In genomic region chr3:143100810-143101645, GRCm38 (mm10) we compare ENCODE assay signal across 8 mouse cellular contexts.
DNase-seq lines count a peak whose midpoint lies in the region; ATAC-seq and TF ChIP-seq lines count a peak whose summit lies in the region.

No protein-coding gene starts in this region.

- peak; percentile 87 for ATAC-seq in forebrain, embryonic 11.5 days (replicated peaks; ENCODE audit: low FRiP score)
- no peak; the same call in 1 of the 2 replicates for ATAC-seq in intestine, postnatal 0 days
- peak; percentile 52 for ATAC-seq in megakaryocyte, adult 5-6 weeks (ENCODE audit: poor library complexity, severe bottlenecking)

- peak overlapping the region; percentile 70 for H3K4me3 ChIP-seq in heart, embryonic 10.5 days
- H3K4me3 ChIP-seq in forebrain, embryonic 11.5 days (ENCODE audit: low read depth, low read length), result peak overlapping the region; percentile 40
- H3K4me3 ChIP-seq in intestine, postnatal 0 days (ENCODE audit: low read depth, low read length), result peak overlapping the region; percentile 45
- H3K4me3 ChIP-seq in small intestine, adult 2 months (ENCODE audit: low read depth, low read length), result peak overlapping the region; percentile 60

- TF ChIP-seq CTCF in intestine, postnatal 0 days (IDR thresholded peaks at IDR 0.05; ENCODE audit: low read depth), result no peak
- no peak for TF ChIP-seq CTCF in small intestine, adult 2 months (IDR thresholded peaks at IDR 0.05; ENCODE audit: extremely low read depth, insufficient read length, insufficient replicate concordance, low read depth, low read length)

- H3K9me3 ChIP-seq in heart, embryonic 10.5 days, result no peaks in the 10 kb centered on the region
- H3K9me3 ChIP-seq in forebrain, embryonic 11.5 days (ENCODE audit: control insufficient read depth, low read length), result no peaks in the 10 kb centered on the region
- H3K9me3 ChIP-seq in intestine, postnatal 0 days (ENCODE audit: control insufficient read depth), result no peaks in the 10 kb centered on the region

- WGBS in heart, embryonic 10.5 days, result 7% methylated on average over 59 of the region's 59 CpGs
- WGBS in forebrain, embryonic 11.5 days, result 2% methylated on average over 57 of the region's 59 CpGs
- WGBS in intestine, postnatal 0 days, result 4% methylated on average over 59 of the region's 59 CpGs
- WGBS in small intestine, adult 2 months, result 4% methylated on average over 57 of the region's 59 CpGs

- H3K36me3 ChIP-seq in heart, embryonic 10.5 days, result no peaks in the 10 kb centered on the region
- no peaks in the 10 kb centered on the region for H3K36me3 ChIP-seq in forebrain, embryonic 11.5 days (ENCODE audit: control insufficient read depth, insufficient read depth, low read length)
- H3K36me3 ChIP-seq in intestine, postnatal 0 days (ENCODE audit: control insufficient read depth, insufficient read depth), result no peaks in the 10 kb centered on the region
- no peaks in the 10 kb centered on the region for H3K36me3 ChIP-seq in small intestine, adult 2 months (ENCODE audit: control insufficient read depth, insufficient read depth, low read length)

- TF ChIP-seq POLR2A in small intestine, adult 2 months (IDR thresholded peaks at IDR 0.05; ENCODE audit: low read depth, low read length), result no peak

- no peak for DNase-seq in heart, embryonic 10.5 days (ENCODE audit: low spot score)
- DNase-seq in heart, adult 8-10 months (ENCODE audit: low spot score), result no peak
- DNase-seq in adrenal gland, postnatal 10 days, result peak; percentile 21
- DNase-seq in forebrain, embryonic 11.5 days (ENCODE audit: low spot score), result peak; percentile 83
- DNase-seq in urinary bladder, postnatal 36 days (ENCODE audit: low spot score in 2 of 2), result no peak

- H3K27ac ChIP-seq in heart, embryonic 10.5 days, result peak overlapping the region; percentile 88
- H3K27ac ChIP-seq in forebrain, embryonic 11.5 days (ENCODE audit: low read depth, low read length), result peak overlapping the region; percentile 64; the same call in 1 of the 2 replicates
- peak overlapping the region; percentile 41; the same call in 1 of the 2 replicates for H3K27ac ChIP-seq in intestine, postnatal 0 days (ENCODE audit: low read depth, low read length)
- H3K27ac ChIP-seq in small intestine, adult 2 months (ENCODE audit: insufficient read depth, low read depth, low read length), result no peak overlapping the region

- peak overlapping the region; percentile 69 for H3K9ac ChIP-seq in forebrain, embryonic 11.5 days (ENCODE audit: low read length)
- peak overlapping the region; percentile 41; the same call in 1 of the 2 replicates for H3K9ac ChIP-seq in intestine, postnatal 0 days (ENCODE audit: low read depth, low read length)

- H3K27me3 ChIP-seq in heart, embryonic 10.5 days (ENCODE audit: insufficient read depth, poor library complexity, severe bottlenecking), result peaks cover 6% of the 10 kb centered on the region; the same call in 1 of the 2 replicates
- H3K27me3 ChIP-seq in forebrain, embryonic 11.5 days (ENCODE audit: control insufficient read depth, insufficient read depth, low read length), result no peaks in the 10 kb centered on the region
- no peaks in the 10 kb centered on the region; the same call in 1 of the 2 replicates for H3K27me3 ChIP-seq in intestine, postnatal 0 days (replicated peaks; ENCODE audit: control insufficient read depth, insufficient read depth, low read length)
- peaks cover 21% of the 10 kb centered on the region for H3K27me3 ChIP-seq in small intestine, adult 2 months (ENCODE audit: control insufficient read depth, insufficient read depth, low read length)

- H3K4me1 ChIP-seq in heart, embryonic 10.5 days, result peaks cover 27% of the 10 kb centered on the region
- H3K4me1 ChIP-seq in forebrain, embryonic 11.5 days (replicated peaks; ENCODE audit: control insufficient read depth, insufficient read depth, low read length), result 0 out of 2 replicates have a peak, but pooled peaks cover 2% of the 10 kb centered on the region
- no peaks in the 10 kb centered on the region for H3K4me1 ChIP-seq in intestine, postnatal 0 days (replicated peaks; ENCODE audit: control insufficient read depth, insufficient read depth, low read length)
- 0 out of 2 replicates have a peak, but pooled peaks cover 2% of the 10 kb centered on the region for H3K4me1 ChIP-seq in small intestine, adult 2 months (ENCODE audit: control insufficient read depth, insufficient read depth, insufficient read length, low read length)

- peak overlapping the region; percentile 64 for H3K4me2 ChIP-seq in forebrain, embryonic 11.5 days (ENCODE audit: low read depth, low read length, severe bottlenecking)
- peak overlapping the region; percentile 75 for H3K4me2 ChIP-seq in intestine, postnatal 0 days (replicated peaks; ENCODE audit: low read depth)

Comparison
In these comparisons a context has a peak if more than half of its experiments do, and no peak if none do; other contexts are left out.
1. DNase-seq: peak in adrenal gland, postnatal 10 days (single experiment) and forebrain, embryonic 11.5 days (single experiment); none in heart, embryonic 10.5 days (single experiment), heart, adult 8-10 months (single experiment) and urinary bladder, postnatal 36 days (0 of 2).
2. Peak in every context shown above with its lines, with median percentiles within 50 percentile points of each other: H3K4me3 ChIP-seq.